Mouse (Mus musculus) lung, adult 2 months (tissue): ENCODE results near the gene C2cd3.

Source experiments
- CTCF ChIP-seq: fragments of 200-500 bp; IDR thresholded peaks from 2 replicates; pipeline ENCODE4 v1.5.1; 2011; ENCODE audit warnings: mild to moderate bottlenecking, low read length, control low read depth; ENCODE audit not compliant: insufficient read depth
- POLR2A ChIP-seq: fragments of 200-500 bp; IDR thresholded peaks from 2 replicates; pipeline ENCODE4 v1.6.1; 2011; ENCODE audit warnings: low read depth, mild to moderate bottlenecking, control low read depth, low read length, borderline replicate concordance; ENCODE audit errors: extremely low read depth

DNA sequence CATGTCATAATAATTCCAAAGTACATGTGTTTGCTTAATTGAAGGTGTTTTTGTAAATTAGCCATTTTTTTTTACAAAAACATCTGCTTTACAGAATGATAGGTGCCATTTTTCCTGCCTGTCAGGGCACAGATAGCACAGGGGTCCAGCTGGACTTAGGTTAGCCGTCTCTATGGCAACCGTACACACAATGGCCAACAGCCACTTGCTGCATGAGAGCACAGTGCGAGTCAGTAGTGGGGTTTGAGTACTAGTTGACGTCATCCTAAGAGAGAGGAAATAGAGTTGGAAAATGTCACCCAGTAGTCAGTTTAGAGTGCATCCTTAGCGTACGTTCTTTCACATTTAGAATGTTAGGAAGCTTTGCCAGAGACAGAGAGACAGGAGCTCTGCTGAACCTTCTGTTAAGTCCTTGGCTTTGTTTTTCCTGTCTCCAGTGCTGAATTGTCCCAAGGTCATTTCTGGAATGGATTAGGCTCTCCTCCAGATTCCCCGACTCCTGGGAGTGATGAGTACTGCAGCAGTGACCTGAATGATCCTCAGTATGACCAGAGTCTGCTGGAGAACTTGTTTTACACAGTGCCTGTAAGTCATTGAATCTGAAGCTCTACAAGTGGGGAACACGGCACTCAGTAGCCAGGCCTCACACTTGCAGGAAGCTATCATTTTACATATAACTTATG lies 27.3 kb downstream of the C2cd3 start:
- TF ChIP-seq POLR2A (no peak), CTCF (no peak)
